Mouse (Mus musculus): ENCODE results near the gene Mybpc2. TPM values are rescaled to one million over a fixed set of nuclear protein-coding genes. Genes with fewer than 3 reads are reported as not detected.

The Mybpc2 gene
- polyA plus RNA-seq, 1 experiment from 2014 or later: 4.5 TPM

DNA sequence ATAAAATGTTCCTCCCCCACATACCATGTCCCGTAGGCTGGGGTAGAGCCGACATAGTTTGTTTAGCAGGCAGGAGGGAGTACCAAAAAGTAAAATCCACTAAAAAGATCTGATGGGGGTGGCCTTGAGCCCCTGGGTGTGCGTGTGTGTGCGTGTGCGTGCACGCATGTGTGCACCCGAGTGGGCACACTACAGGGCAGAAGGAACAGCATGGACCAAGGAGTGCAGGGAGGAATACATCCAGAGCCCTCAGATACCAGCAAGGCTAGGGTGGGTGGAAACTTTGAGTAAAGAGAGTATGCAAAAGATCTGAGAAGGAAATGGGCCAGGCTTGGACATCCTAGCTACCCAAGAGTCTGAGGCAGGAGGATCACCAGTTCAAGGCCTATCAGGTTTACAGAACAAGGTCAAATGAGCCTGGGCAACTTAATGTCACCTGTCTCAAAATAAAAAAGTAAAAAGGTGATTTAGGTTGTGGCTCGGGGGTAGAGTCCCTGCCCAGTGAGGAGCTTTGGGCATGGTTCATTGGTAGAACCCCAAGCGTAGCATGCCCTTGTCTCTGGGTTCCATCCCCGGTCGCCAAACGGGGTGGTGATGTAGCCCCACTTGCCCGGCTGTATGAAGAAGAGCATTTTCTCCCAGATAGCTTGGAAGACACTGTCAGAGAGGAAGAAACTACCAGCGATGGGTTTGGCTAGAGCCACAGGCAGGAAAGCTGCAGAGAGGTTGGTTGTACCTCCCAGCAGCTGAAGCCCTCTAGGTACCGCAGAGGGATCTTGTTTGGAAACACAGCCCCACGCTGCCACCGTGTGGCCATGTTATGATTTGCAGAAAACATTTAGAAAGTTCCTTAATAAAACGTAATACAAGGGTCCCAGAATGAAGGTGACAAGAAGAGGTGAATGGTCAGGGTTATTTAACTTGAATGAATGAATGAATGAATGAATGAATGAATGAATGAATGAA is 36.3 kb upstream of the Mybpc2 start:
- no peaks in the 10 kb centered on the region for H3K9me3 ChIP-seq (replicated peaks; ENCODE audit: control insufficient read depth, low read length)
- no peak overlapping the region for H3K4me2 ChIP-seq (ENCODE audit: low read depth, low read length)
- no peaks in the 10 kb centered on the region for H3K36me3 ChIP-seq (ENCODE audit: control insufficient read depth, insufficient read depth)
- no peak overlapping the region for H3K9ac ChIP-seq (ENCODE audit: low read length)
- peaks cover 5% of the 10 kb centered on the region; the same call in 1 of the 2 replicates for H3K27me3 ChIP-seq (ENCODE audit: control insufficient read depth, insufficient read depth, low read length)
- no peak overlapping the region for H3K27ac ChIP-seq (ENCODE audit: low read length)
- WGBS: 50% methylated on average over 18 of the region's 18 CpGs
- H3K4me1 ChIP-seq (ENCODE audit: control insufficient read depth, insufficient read depth, low read length): no peaks in the 10 kb centered on the region
- no peak overlapping the region for H3K4me3 ChIP-seq (ENCODE audit: low read length)
- no peak for ATAC-seq (replicated peaks; ENCODE audit: extremely low read depth, insufficient read depth, low FRiP score)

DNA sequence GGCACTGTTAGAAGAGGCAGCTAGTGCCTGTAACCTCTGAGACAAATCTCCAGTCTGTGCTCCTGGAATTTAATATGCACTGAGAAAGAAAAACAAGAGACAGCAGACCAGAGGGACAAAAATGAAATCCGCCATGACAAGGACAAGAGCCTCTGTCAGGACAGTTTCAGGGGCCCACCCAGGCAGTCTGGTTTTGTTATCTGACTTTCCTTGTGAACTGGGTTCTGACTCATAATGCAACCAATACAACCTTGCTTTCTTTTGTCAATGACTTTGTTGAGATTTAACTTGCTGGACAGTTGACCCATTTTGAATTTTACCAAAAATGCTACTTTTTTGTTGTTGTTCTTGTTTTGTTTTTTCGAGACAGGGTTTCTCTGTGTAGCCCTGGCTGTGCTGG is 33.2 kb upstream of the Mybpc2 start:
- Histone ChIP-seq H3K27me3 (ENCODE audit: control insufficient read depth, insufficient read depth, low read length) (peaks cover 12% of the 10 kb centered on the region), H3K4me2 (ENCODE audit: low read depth, low read length) (no peak overlapping the region), H3K4me1 (ENCODE audit: control insufficient read depth, insufficient read depth, low read length) (peaks cover 6% of the 10 kb centered on the region), H3K9ac (ENCODE audit: low read length) (no peak overlapping the region), H3K36me3 (ENCODE audit: control insufficient read depth, insufficient read depth) (no peaks in the 10 kb centered on the region), H3K9me3 (replicated peaks; ENCODE audit: control insufficient read depth, low read length) (no peaks in the 10 kb centered on the region), H3K27ac (ENCODE audit: low read length) (no peak overlapping the region), H3K4me3 (ENCODE audit: low read length) (no peak overlapping the region)
- ATAC-seq (replicated peaks; ENCODE audit: extremely low read depth, insufficient read depth, low FRiP score): no peak
- WGBS: 54% methylated on average over 2 of the region's 2 CpGs

DNA sequence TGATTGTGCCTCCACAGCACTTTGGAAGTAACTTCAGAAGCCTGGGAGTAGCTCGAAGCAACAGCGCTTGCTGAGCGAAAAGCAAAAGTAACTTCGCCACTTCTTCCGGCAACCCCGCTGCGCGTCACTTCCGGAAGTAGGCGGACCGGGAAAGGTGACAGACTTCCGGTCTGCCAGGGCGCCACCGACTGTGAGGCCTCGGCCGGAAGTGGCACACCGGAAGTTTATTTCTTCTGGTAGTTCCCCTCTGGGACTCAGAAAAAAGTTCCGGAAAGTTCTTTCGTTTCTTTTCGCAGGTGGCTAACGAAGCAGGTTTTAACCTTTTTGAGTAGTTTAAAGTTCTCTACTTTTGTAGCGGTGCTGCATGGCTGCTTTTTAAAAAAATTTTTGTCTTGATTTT is 29.4 kb upstream of the Mybpc2 start, which contains the start of gene Nr1h2:
Gene Nr1h2, minus strand, starts transcription at position 126 of the 400 bp plus-strand sequence.
- H3K4me3 ChIP-seq (ENCODE audit: low read length): peak within 1 kb of the TSS; percentile 78
- peaks cover 7% of the 10 kb centered on the region for H3K4me1 ChIP-seq (ENCODE audit: control insufficient read depth, insufficient read depth, low read length)
- peaks cover 28% of the 10 kb centered on the region for H3K36me3 ChIP-seq (ENCODE audit: control insufficient read depth, insufficient read depth)
- peak within 1 kb of the TSS; percentile 92 for H3K27ac ChIP-seq (ENCODE audit: low read length)
- no peaks in the 10 kb centered on the region for H3K9me3 ChIP-seq (replicated peaks; ENCODE audit: control insufficient read depth, low read length)
- peak within 1 kb of the TSS; percentile 75 for H3K9ac ChIP-seq (ENCODE audit: low read length)
- peaks cover 9% of the 10 kb centered on the region for H3K27me3 ChIP-seq (ENCODE audit: control insufficient read depth, insufficient read depth, low read length)
- WGBS: under 1% methylated on average over 22 of the region's 22 CpGs
- ATAC-seq (replicated peaks; ENCODE audit: extremely low read depth, insufficient read depth, low FRiP score): peak; percentile 83
- H3K4me2 ChIP-seq (ENCODE audit: low read depth, low read length): peak within 1 kb of the TSS; percentile 79

DNA sequence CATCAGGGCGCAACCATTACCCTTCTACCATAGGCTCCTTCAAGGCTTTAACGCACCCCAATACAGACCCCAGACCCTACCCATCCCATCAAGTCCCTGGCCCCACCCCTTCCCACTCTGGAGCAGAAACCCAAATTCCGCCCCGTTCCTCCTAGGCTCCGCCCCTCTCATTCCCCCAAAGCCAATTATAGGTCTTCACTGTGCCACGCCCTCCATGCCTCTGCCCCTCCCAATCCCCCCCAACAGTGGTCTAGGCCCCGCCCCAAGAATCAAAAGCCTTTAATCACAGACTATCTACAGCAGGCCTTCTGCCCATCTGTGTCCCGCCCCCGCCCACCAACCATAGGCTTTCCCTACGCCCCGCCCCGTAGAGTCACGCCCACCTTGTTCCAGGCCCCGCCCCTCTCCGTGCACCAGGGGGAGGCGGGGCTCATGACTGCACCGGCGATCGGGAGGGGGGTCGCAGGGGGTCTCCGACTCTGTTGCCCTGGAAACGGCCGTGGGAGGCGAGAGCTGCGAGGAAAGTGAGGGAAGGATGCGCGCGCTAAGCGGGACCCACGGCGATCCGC is 28.8 kb upstream of the Mybpc2 start:
- WGBS: 1% methylated on average over 31 of the region's 32 CpGs
- Histone ChIP-seq H3K9ac (ENCODE audit: low read length) (peak overlapping the region; percentile 75), H3K9me3 (replicated peaks; ENCODE audit: control insufficient read depth, low read length) (no peaks in the 10 kb centered on the region), H3K4me2 (ENCODE audit: low read depth, low read length) (peak overlapping the region; percentile 79), H3K4me3 (ENCODE audit: low read length) (peak overlapping the region; percentile 78), H3K27me3 (ENCODE audit: control insufficient read depth, insufficient read depth, low read length) (peaks cover 9% of the 10 kb centered on the region), H3K36me3 (ENCODE audit: control insufficient read depth, insufficient read depth) (peaks cover 28% of the 10 kb centered on the region), H3K27ac (ENCODE audit: low read length) (peak overlapping the region; percentile 92), H3K4me1 (ENCODE audit: control insufficient read depth, insufficient read depth, low read length) (peaks cover 7% of the 10 kb centered on the region)
- ATAC-seq (replicated peaks; ENCODE audit: extremely low read depth, insufficient read depth, low FRiP score): peak; percentile 61

DNA sequence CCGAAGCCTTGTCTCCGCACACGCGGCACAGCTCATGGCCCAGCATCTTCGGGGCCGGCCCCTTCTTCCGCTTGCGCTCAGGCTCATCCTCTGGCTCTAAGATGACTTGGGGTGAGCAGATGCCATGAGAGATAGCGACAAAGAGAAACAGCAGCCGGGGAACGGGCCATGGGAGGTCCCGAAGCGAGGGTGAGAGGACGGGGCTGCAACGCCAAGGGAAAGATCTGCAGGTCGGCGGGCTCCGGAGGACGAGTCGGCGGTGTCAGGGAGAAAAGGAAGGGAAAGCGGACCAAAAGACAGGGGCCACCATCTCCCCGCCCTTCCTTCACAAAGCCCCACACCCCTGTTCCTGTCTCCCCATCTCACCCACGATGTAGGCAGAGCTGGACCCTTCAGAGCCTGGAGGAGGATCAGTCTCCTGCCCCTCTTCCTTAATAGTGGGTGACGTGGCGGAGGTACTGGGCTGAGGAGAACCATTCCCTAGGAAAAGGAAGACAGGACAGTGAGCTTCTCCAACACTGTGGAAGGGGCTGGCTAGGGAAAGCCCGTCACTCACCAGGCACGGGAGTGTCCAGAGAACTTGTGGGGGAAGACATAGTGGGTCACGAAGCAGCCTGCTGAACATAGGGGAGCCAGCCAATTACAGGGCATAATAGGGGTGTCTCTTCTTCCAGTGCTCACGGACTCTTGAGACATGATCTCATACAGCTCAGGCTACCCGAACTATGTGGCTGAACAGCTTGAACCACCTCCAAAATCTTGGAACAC is 27.9 kb upstream of the Mybpc2 start:
- WGBS: 82% methylated on average over 31 of the region's 31 CpGs
- ATAC-seq (replicated peaks; ENCODE audit: extremely low read depth, insufficient read depth, low FRiP score): no peak
- H3K9ac ChIP-seq (ENCODE audit: low read length): no peak overlapping the region
- peaks cover 14% of the 10 kb centered on the region for H3K4me1 ChIP-seq (ENCODE audit: control insufficient read depth, insufficient read depth, low read length)
- H3K9me3 ChIP-seq (replicated peaks; ENCODE audit: control insufficient read depth, low read length): no peaks in the 10 kb centered on the region
- H3K4me2 ChIP-seq (ENCODE audit: low read depth, low read length): peak overlapping the region; percentile 79; the same call in 1 of the 2 replicates
- no peak overlapping the region for H3K27ac ChIP-seq (ENCODE audit: low read length)
- H3K27me3 ChIP-seq (ENCODE audit: control insufficient read depth, insufficient read depth, low read length): peaks cover 9% of the 10 kb centered on the region
- H3K36me3 ChIP-seq (ENCODE audit: control insufficient read depth, insufficient read depth): peaks cover 28% of the 10 kb centered on the region
- peak overlapping the region; percentile 78; the same call in 1 of the 2 replicates for H3K4me3 ChIP-seq (ENCODE audit: low read length)

DNA sequence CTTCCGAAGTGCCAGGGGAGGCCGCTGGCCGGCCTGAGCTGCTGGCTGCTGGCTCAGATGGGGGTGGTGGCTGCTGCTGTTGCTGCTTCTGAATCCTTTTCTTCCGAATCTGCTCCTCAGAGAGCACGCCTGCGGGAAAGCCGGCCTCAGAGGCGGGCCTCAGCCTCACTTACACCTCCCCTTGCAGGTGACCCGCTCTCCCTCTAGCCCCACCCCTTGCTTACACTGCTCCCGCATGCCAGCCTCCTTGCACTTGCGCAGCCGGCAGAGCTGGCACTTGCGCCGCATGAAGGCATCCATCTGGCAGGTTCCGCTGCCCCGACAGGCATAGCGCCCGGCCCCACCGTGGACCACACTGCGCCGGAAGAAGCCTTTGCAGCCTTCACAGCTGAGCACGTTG is 27.3 kb upstream of the Mybpc2 start:
- Histone ChIP-seq H3K27ac (ENCODE audit: low read length) (no peak overlapping the region), H3K36me3 (ENCODE audit: control insufficient read depth, insufficient read depth) (peaks cover 28% of the 10 kb centered on the region), H3K9ac (ENCODE audit: low read length) (no peak overlapping the region), H3K4me3 (ENCODE audit: low read length) (no peak overlapping the region), H3K4me2 (ENCODE audit: low read depth, low read length) (no peak overlapping the region), H3K4me1 (ENCODE audit: control insufficient read depth, insufficient read depth, low read length) (peaks cover 16% of the 10 kb centered on the region), H3K27me3 (ENCODE audit: control insufficient read depth, insufficient read depth, low read length) (peaks cover 9% of the 10 kb centered on the region), H3K9me3 (replicated peaks; ENCODE audit: control insufficient read depth, low read length) (no peaks in the 10 kb centered on the region)
- ATAC-seq (replicated peaks; ENCODE audit: extremely low read depth, insufficient read depth, low FRiP score): no peak
- WGBS: 77% methylated on average over 22 of the region's 22 CpGs

DNA sequence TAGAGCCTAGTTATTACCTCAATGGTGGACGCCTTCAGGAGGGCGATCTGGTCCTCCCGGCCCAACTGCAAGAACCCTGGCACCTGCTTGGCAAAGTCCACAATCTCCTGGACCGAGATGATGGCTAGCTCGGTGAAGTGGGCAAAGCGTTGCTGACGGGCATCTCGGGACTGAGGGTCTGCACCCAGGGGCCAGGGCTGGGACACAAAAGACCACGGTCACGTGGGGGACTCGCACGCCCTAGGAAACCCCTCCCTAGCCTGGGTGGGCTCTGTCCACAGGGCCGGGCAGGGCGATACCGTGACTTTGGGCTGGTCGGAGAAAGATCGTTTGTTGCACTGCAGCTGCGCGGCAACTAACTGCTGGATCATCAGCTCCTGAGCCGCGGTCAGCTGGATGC is 26.8 kb upstream of the Mybpc2 start:
- Histone ChIP-seq H3K4me3 (ENCODE audit: low read length) (no peak overlapping the region), H3K9ac (ENCODE audit: low read length) (no peak overlapping the region), H3K27me3 (ENCODE audit: control insufficient read depth, insufficient read depth, low read length) (peaks cover 9% of the 10 kb centered on the region), H3K36me3 (ENCODE audit: control insufficient read depth, insufficient read depth) (peaks cover 28% of the 10 kb centered on the region), H3K4me1 (ENCODE audit: control insufficient read depth, insufficient read depth, low read length) (peaks cover 16% of the 10 kb centered on the region), H3K9me3 (replicated peaks; ENCODE audit: control insufficient read depth, low read length) (no peaks in the 10 kb centered on the region), H3K27ac (ENCODE audit: low read length) (no peak overlapping the region), H3K4me2 (ENCODE audit: low read depth, low read length) (no peak overlapping the region)
- ATAC-seq (replicated peaks; ENCODE audit: extremely low read depth, insufficient read depth, low FRiP score): no peak
- WGBS: 91% methylated on average over 21 of the region's 21 CpGs

DNA sequence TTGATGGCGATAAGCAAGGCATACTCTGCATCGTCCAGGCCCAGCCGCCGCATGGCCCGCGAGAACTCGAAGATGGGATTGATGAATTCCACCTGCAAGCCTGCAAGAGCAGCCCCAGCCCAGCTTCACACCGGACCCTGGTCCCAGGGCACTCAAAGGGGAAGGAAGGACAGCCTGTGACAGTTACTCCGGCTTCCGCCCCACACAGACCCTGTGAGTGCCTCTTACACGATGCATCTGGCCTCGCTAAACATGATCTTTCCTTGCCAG is 25.9 kb upstream of the Mybpc2 start:
- WGBS: 88% methylated on average over 12 of the region's 12 CpGs
- H3K9ac ChIP-seq (ENCODE audit: low read length): no peak overlapping the region
- no peak overlapping the region for H3K27ac ChIP-seq (ENCODE audit: low read length)
- H3K36me3 ChIP-seq (ENCODE audit: control insufficient read depth, insufficient read depth): peaks cover 28% of the 10 kb centered on the region
- H3K4me3 ChIP-seq (ENCODE audit: low read length): no peak overlapping the region
- H3K4me1 ChIP-seq (ENCODE audit: control insufficient read depth, insufficient read depth, low read length): peaks cover 16% of the 10 kb centered on the region
- no peak overlapping the region for H3K4me2 ChIP-seq (ENCODE audit: low read depth, low read length)
- H3K27me3 ChIP-seq (ENCODE audit: control insufficient read depth, insufficient read depth, low read length): peaks cover 3% of the 10 kb centered on the region
- no peak for ATAC-seq (replicated peaks; ENCODE audit: extremely low read depth, insufficient read depth, low FRiP score)
- H3K9me3 ChIP-seq (replicated peaks; ENCODE audit: control insufficient read depth, low read length): peaks cover 3% of the 10 kb centered on the region; the same call in 1 of the 2 replicates

Data from heart, embryonic 16.5 days (tissue).